Mouse (Mus musculus) urinary bladder, adult 18-20 months (tissue): Measurements from ENCODE around the gene Ncoa5.

ENCODE experiments used
- DNase-seq, 2 experiments: peaks; one replicate each; pipeline ENCODE4 v3.0.0; 2022; ENCODE audit warnings: low spot score in 2 of 2, mixed read lengths in 2 of 2

Ncoa5 gene

DNA sequence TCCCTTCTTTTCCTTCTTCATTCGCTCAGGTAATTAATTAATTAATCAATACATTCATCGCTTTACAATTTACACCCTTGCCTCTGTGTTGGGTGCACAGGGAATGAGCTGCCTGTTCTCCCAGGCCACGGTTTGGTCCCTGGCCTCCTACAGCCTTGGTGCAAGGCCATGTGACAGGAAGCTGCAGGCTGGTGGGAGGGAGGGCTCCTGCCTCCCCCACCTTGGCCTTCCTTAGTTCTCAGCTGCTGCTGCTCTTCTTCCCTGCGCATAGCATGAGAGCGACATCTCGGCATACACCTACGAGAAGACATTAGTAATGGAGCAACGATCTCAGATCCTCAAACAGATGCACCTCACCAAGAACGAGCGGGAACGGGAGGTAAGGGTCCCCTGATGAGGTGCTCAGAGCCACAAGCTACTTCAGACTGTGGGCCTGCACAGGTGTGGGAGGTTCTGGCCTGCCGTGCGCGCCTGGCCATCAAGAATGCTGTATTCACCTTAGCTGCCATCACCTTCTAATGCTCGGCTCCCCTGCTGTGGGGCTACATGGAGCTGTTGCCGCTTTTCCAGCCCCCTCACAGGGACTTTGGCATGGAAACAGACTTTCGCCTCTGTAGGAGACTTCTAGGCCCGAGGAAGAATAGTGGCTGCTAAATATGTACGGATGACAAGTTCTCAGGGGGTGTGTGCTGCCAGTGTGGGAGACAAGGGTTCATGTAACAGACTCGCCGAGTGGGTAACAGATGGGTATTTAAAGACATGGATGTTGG is 39.8 kb downstream of the Ncoa5 start:
- no peak for DNase-seq

- no peak for DNase-seq
These were observed 40.5 kb downstream of the Ncoa5 start for GRCm38 (mm10) chr2:164994156-164994555.

GRCm38 (mm10) chr2:164991808-164992207 is 42.9 kb downstream of the Ncoa5 start:
- DNase-seq = no peak

- DNase-seq = no peak
These were observed 43.6 kb downstream of the Ncoa5 start for GRCm38 (mm10) chr2:164991111-164991510.

- DNase-seq = no peak
These were observed 45.9 kb downstream of the Ncoa5 start for GRCm38 (mm10) chr2:164988777-164989176.

DNA sequence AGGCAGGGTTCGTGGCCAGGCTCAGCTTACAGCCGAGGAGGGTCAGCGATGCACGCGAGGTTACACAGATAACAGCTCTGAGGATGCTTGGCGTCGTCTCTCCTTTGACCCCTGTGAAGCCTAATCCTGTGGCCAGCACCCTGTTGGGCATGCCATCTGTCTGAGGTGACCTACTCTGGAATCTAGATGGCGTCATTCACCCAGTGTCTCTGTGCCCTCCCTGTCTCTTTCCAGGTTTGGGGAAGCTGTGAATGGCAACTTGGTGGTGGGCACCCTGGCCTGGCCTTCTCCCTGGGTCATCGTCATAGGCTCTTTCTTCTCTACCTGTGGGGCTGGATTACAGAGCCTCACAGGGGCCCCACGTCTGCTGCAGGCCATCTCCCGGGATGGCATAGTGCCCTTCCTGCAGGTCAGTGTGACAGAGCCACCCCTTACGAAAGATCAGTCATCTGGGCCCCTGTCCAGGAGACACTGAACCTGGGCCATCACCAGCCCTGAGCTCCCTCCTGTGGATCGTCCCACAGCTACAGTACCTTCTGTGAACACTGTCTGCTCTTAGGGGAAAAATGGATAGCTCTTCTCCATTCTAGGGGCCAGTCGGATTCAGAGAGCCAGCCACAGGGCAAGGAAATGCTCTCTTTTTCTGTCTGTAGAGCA is 48.2 kb downstream of the Ncoa5 start:
- no peak for DNase-seq

DNA sequence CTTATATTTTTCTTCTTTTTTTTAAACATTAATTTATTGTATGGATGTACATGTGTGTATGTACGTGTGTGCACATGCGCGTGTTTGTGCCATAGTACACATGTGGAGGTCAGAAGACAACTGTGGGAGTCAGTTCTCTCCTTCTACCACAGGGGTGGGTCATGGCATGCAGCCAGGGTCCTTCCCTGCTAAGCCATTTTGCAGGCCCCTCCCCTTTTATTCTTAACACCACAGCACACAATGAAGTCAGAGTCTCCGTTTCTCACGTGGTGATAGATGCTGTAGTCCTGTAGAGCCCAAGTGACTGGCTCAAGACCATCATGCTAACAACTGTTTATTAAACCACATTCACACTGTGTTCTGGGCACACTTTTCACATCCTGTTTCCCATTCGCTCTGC is 48.7 kb downstream of the Ncoa5 start:
- no peak for DNase-seq

DNA sequence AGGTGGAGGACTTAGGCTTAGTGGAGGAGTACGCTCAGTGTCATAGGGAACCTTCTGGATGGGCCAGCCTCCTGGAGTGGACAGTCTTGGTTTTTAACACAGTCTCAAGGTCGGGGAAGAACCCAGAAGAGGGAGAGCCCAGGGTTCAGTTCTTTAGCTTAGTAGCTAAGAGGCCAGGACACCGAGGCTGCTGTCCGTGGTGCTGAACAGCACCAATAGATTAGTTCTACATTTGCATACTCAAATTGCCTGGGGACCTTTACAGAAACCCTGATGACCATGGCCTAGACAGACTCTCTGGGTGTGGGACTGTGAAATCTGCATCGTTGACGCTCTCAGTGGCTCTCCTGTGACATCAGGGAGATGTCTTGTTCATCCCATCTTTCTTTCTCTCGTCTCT is 54.9 kb downstream of the Ncoa5 start:
- peak in 1 of 2 experiments; percentile 14 for DNase-seq

- no peak for DNase-seq
These were observed 59.1 kb downstream of the Ncoa5 start for GRCm38 (mm10) chr2:164975611-164976010.

DNA sequence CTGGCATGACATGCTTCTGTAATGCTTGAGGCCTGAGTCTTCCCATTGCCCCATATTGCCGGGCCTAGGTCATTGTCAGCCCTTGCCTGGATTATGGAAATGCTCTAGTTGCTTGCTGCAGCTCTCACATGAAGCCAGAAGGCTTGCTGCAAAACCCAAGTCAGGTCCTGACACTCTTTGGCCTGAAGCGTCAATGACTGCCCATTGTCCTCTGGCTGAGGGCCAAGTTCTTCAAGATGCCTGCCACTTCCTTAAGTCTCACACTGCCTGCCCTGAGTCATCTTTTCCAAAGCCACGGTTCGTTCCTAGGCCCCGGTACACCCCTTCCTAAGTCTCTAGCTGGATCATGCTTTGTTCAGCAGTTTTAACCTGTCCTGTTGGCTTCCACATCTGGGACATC is 62.0 kb downstream of the Ncoa5 start:
- DNase-seq = no peak

DNA sequence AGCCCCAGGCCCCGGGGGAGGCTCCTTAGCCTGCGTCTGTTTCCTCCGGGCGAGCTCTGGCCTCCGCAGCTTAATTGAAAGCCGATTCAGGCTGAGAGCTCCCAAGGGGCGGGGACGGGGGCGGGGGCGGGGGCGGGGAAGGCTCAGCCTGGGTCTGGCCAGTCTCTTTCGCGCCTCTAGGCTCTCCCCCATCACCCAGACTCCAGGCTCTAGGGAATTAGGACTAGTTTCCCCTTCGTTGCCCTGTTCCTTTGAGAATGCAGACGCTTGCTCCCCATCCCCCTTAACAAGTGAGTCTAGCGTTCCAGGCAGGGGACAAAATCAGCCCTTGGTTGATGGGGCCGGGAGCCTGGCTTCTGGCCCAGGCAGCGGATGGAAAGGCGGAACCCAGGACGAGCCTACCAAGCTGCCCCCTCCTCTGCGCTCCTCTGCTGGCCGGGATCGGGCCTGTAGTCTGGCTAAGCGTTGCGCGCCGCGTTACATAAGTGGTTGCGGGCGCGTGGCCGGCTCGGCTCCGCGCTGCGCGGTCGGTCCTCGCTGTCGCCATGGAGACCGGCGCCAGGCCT is 64.0 kb downstream of the Ncoa5 start:
- no peak for DNase-seq

DNA sequence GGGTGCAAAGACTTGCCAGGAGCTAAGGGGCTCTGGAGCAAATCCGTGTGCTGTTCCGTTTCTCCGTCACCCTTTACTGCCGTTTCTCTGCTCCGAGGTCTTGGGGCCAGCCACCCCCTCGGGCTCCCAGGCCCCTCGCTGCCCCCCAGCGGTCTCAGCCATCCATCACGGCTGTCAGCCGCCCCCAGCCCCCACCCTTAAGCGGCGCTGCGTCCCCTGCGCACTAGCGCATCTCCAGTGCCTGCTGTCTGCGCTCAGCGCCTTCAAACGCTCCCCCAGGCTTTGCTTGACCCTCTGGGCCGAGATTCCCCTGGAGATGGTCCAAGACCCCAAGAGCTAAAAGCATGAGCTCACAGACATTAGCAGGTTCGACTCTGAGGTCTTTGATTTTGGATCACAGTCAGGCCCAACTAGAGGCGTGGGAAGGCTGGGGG is 65.3 kb downstream of the Ncoa5 start:
- DNase-seq = no peak

GRCm38 (mm10) chr2:164968451-164968851 is 66.2 kb downstream of the Ncoa5 start:
- peak; percentile 16 to 71 for DNase-seq

GRCm38 (mm10) chr2:164967761-164968440 is 66.8 kb downstream of the Ncoa5 start:
- DNase-seq = no peak

DNA sequence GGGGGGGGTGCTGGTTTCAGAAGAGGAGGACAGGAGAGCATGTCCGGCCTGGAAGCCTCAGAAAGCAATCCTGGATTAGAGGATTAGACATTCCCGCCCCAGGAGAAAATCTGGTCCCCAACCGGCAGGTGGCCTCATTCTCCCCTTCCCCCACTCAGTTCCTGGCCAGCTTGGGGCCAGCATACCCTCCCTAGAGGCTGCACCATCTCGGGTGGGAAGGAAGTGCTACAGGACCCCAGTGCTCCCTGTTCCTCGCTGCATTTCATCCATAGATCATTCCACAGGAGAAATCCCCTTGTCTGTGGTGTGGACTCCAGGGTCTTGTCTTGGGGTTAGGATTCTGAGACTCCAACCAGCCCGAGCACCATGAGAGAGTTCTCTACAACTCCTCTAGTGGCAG is 67.5 kb downstream of the Ncoa5 start:
- no peak for DNase-seq

GRCm38 (mm10) chr2:164966381-164966780 is 68.3 kb downstream of the Ncoa5 start:
- no peak for DNase-seq

DNA sequence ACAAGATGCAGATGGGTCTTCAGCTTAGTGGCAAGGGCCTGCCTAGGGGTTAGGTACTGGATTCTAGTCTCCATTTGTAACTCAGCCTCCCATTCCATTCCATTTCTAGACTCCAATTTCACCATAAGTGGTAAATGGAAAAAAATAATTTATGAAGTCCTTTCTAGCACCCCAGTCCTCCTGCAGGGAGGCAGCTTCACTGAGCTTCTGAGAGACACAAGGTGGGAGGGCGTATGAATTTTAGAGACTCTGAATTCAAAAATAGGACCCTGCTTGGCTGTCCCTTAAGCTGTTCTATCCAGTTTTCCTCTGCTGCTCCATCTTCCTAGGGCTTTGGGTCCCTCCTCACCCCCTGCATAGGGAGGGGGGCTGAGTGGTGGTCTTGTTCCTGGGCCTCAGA is 69.7 kb downstream of the Ncoa5 start:
- no peak for DNase-seq

DNA sequence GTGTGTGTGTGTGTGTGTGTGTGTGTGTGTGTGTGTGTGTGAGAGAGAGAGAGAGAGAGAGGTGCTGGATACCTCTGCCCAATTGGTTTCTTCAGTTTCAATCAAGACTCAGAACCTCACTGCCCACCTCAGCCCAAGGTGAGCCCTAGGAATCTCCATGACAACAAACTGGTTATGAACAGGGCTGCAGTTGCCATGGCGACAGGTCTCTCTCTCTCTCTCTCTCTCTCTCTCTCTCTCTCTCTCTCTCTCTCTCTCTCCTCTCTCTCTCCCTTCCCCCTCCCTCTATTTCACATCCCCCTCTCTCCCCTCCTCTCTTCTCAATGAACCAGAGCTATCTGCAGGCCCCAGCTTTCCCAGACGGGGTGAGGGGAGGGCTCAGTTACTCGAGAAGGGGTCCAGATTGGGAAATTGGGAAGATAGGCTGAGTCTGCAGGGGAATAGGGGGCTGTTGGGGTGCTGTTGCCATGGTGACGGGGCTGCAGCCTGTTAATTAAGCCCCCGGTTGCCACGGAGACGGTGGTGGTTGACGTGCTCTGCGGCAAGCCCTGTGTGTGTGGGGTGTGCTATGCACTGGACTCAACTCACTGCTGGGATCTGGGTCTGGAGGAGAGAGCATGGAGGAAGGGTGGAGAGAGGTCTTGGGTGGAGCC is 70.3 kb downstream of the Ncoa5 start:
- no peak for DNase-seq

DNA sequence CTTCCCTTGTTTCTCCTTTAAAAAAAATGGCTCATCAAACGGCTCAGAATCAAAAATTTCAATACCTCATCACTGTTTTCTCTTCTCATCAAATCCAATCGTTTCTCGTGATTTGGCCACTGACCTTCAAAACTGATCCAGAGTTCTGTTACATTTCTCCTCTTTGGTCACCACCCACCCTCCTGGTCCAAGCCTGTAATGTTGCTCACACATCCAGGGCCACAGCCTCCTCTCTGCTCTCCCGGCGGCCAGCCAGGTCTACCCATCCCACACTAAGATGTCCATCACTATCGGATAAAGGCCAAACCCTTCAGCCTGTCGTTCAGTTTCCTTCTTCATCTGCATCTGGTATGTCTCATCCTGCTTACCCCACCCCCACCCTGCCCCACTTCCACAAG is 72.5 kb downstream of the Ncoa5 start:
- no peak for DNase-seq

DNA sequence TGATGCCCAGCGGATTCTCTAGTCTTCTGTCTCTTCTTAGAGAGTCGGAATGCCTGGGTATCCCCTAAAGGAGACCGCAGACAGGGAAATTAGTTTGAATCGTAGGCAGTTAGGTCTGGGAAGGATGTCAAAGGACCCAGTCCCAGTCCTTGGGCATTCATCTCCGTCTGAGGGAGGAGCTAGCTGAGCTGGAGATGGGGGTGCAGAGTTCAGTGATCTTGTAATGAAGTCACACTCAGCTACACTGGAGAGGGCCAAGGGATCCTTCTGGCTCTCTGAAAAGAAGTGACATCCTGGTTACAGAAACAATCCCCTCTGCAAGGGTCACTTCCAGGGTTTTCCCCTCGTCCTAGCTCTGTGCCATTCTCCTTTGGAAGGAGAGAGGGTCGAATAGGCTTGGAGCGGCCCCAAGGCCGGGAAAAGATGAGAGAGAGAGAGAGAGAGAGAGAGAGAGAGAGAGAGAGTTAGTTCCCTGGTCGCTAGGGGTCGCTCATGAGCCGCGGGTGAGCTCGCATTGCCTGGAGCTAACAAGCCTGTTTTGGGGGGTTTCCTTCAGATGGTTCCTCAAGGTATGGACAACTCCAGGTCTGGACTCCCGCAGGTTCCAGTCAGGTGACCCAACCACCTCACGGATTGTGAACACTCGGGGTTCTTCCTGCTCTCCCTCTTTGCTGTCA is 73.0 kb downstream of the Ncoa5 start:
- peak in 1 of 2 experiments; percentile 51 for DNase-seq

GRCm38 (mm10) chr2:164960716-164961441 is 73.8 kb downstream of the Ncoa5 start, which contains the start of gene Slc12a5:
Slc12a5 (plus strand) TSS chr2:164960802.
- peak in 1 of 2 experiments; percentile 53 for DNase-seq
